Mouse (Mus musculus) right cerebral cortex, adult 18-20 months (tissue): ENCODE data around the gene Lsm14b.

Experiments used
- DNase-seq: peaks from one replicate; pipeline ENCODE4 v3.0.0; 2022; ENCODE audit warnings: mixed read lengths

Gene Lsm14b

GRCm38 (mm10) chr2:180024401-180025098 lies at the start of gene Lsm14b:
Gene Lsm14b, plus strand, starts transcription at chr2:180024987.
- DNase-seq: peak; percentile 98

- DNase-seq: peak; percentile 35
These were observed 48.9 kb upstream of the Lsm14b start for GRCm38 (mm10) chr2:179975851-179976250.

GRCm38 (mm10) chr2:179976295-179976627 lies 48.5 kb upstream of the Lsm14b start:
- DNase-seq: no peak

GRCm38 (mm10) chr2:179976628-179977343 lies 48.0 kb upstream of the Lsm14b start, which contains the start of gene Taf4:
Gene Taf4, minus strand, starts transcription at chr2:179976646.
- peak; percentile 89 for DNase-seq

- peak; percentile 36 for DNase-seq
These were observed 47.3 kb upstream of the Lsm14b start for GRCm38 (mm10) chr2:179977344-179978025.

- no peak for DNase-seq
These were observed 46.5 kb upstream of the Lsm14b start for GRCm38 (mm10) chr2:179978250-179978649.

- DNase-seq: peak; percentile 79
These were observed 45.0 kb upstream of the Lsm14b start for GRCm38 (mm10) chr2:179979836-179980235.

GRCm38 (mm10) chr2:179980616-179981015 lies 44.2 kb upstream of the Lsm14b start:
- DNase-seq: no peak

- DNase-seq: no peak
These were observed 42.1 kb upstream of the Lsm14b start for GRCm38 (mm10) chr2:179982715-179983114.

- no peak for DNase-seq
These were observed 40.0 kb upstream of the Lsm14b start for GRCm38 (mm10) chr2:179984830-179985229.

- no peak for DNase-seq
These were observed 39.1 kb upstream of the Lsm14b start for GRCm38 (mm10) chr2:179985695-179986094.

- DNase-seq: no peak
These were observed 38.3 kb upstream of the Lsm14b start for GRCm38 (mm10) chr2:179986437-179987022.

- DNase-seq: no peak
These were observed 35.7 kb upstream of the Lsm14b start for GRCm38 (mm10) chr2:179989098-179989497.

GRCm38 (mm10) chr2:179993071-179993470 lies 31.7 kb upstream of the Lsm14b start:
- no peak for DNase-seq

- no peak for DNase-seq
These were observed 26.4 kb upstream of the Lsm14b start for GRCm38 (mm10) chr2:179998431-179998830.

- DNase-seq: no peak
These were observed 23.2 kb upstream of the Lsm14b start for GRCm38 (mm10) chr2:180001635-180002034.

- DNase-seq: no peak
These were observed 19.0 kb upstream of the Lsm14b start for GRCm38 (mm10) chr2:180005656-180006351.

- DNase-seq: no peak
These were observed 18.3 kb upstream of the Lsm14b start for GRCm38 (mm10) chr2:180006352-180007017.

GRCm38 (mm10) chr2:180010686-180011085 lies 14.1 kb upstream of the Lsm14b start:
- DNase-seq: no peak

- DNase-seq: no peak
These were observed 13.4 kb upstream of the Lsm14b start for GRCm38 (mm10) chr2:180011370-180011769.

GRCm38 (mm10) chr2:180013686-180014085 lies 11.1 kb upstream of the Lsm14b start:
- no peak for DNase-seq

- DNase-seq: no peak
These were observed 7.2 kb upstream of the Lsm14b start for GRCm38 (mm10) chr2:180017632-180018031.
